Mouse (Mus musculus) kidney, postnatal 4 days (tissue): ENCODE measurements around the gene Fam214a.

Experiments used
- DNase-seq, 2 experiments: peaks; one replicate each; pipeline ENCODE4 v3.0.0; 2021; ENCODE audit warnings: mixed read lengths in 2 of 2

Fam214a gene

DNA sequence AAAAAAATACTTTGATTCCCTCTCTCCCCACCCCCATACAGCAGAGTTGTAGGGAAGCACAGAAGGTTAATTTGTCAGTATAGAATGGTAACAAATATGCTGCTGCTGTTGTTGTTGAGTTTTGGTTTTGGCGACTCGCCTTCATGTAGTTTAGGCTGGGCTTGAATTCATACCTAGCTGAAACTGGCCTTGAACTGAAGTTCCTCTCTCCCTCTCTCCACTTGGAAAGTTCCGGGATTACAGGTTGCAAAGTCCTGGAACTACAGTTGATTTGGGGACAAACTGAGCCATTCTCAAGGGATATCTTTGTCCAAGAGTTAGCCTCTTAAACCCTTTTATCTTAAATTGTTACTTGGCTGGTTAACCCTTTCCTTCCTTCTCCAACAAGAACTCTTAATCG lies 83.3 kb downstream of the Fam214a start:
- no peak for DNase-seq

DNA sequence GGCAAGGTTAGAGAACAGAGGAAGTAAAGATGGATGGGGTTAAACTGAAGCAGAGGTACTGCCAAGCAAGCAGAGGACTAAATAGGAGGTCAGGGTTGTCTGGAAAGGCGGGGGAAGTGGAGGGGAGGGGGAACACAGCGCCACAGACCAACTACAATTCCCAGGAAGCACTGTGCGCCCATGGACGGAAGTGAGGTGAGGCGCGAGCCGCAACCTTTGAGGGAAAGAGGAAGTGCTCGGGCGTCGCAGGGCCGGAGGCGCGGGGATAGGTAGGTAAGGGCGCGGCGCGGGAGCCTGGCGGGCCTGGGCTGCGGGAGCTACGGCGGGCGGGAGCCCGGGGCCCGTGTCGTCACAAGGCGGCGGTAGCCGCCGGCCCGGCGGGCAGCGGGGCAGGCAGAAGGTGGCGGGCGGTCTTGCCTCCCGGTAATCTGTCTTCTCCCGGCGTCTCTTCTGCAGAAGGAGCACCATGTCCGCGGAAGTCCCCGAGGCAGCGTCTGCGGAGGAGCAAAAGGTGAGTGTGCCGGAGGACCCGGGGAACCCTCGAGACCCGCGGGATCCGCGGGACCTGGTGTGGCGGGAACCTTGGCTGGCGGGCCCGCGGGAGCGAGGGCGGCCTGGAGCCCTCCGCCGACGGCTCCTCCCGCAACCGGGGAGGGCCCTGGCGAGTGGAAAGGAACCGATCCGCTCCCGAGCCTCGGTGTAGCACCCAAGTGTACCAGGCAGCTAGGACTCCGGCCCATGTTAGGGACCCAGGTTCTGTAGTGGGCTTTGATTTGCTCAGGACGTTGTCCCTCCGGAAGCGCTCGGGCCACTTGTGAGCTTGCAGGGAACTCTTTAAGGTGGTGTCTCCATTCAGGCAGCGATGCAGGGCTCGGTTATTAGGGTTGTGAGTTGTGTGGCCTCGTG lies 85.0 kb downstream of the Fam214a start, which contains the start of gene Arpp19:
Gene Arpp19, plus strand, starts transcription at position 164 of the 906 bp plus-strand sequence.
- peak; percentile 85 to 91 for DNase-seq

DNA sequence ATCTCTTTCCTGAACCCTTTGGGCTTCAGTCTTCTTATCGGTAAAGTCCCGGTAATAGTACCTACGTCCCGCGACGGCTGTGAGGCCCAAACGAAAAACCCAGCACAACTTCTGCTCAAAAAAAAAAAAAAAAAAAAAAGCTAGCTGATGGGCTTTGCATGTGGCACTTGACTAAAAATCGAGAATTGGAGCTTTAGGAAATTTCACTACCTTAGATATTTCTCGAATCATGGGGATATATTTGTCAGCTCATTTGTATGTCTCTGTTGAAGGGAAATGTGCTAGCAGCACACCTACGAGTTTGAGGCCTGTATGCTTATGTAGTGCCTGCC lies 85.6 kb downstream of the Fam214a start:
- DNase-seq = no peak

DNA sequence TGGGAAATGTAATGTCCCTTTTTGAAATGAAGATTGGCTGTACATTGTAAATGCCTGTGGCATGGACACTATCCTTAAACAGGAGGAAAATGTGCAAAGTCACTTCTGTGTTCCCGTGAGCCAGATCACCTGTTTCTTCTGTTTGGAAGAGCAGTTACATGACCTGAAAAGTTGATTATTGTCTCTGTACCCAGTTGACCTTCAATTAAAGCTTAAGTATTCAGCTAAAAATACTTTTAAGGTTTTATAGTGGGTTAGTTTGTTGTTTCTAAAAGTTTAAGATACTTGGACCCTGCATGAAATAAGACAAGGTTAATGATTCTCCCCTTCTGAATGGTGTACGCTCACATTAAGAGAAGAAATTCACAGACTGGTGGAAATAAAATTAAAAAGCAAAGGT lies 87.9 kb downstream of the Fam214a start:
- DNase-seq = no peak

DNA sequence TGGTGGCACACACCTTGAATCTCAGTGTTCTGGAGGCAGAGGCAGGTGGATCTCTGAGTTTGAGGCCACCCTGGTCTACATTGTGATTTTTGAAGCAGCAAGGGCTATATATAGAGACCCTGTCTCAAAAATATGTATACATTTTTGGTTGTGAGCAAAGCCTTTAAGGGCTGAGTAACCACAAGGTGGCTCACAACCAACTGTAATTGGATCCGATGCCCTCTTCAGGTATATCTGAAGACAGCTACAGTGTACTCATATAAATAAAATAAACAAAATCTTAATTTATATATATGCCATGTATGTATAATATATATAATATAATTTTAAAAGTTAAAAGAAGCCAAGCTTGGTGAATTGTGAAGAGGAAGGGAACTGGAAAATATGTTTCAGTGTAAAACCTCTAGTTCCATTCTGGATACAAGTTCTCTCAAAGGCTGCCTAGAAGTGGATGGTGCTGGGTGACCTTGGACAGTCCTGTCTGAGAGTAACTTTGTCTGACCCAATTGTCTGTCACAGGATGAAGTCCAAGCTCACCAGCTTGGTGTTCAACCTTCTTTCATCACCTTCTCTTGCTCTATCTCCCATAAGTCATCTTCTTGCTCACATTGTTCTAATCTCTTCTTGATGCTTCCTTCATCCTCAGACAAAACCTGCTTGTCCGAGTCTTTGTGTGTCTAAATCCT lies 89.3 kb downstream of the Fam214a start:
- no peak for DNase-seq

DNA sequence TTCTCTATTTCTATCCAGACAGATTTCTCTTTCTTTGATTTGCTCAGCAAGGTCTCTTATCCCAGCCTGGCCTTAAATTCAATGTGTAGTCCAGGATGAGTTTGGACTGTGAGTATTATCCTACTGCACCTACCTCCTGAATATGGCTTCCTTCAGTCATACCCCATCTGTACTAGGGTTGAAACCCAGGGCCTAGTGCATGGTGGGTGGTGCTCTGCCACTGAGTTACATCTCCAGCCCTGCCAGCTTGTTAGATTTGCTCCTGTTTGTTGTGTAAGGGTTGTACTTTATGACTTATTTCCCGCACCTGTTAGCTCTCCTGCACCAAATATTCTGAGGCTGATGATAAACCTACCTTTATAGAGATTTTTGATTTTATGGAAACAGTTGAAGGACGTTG lies 90.5 kb downstream of the Fam214a start:
- DNase-seq = no peak

DNA sequence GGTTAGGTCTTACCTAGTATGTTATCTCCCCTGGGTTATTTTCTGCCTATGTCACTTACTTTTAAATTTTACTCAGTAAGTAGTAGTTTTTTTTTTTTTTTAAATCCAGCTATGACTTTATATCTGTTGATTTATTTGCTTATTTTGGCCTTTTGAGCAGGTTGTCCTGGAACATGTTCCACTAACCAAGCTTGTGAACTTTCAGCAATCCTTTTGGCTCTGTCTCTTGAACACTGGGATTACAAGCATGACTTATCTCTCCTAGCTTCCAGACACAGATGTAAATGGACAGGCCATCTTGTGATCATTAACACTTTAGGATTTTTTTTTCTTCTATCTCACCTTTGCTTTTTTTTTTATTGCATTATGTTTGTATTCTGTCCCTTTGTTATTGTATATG lies 94.4 kb downstream of the Fam214a start:
- DNase-seq = no peak

DNA sequence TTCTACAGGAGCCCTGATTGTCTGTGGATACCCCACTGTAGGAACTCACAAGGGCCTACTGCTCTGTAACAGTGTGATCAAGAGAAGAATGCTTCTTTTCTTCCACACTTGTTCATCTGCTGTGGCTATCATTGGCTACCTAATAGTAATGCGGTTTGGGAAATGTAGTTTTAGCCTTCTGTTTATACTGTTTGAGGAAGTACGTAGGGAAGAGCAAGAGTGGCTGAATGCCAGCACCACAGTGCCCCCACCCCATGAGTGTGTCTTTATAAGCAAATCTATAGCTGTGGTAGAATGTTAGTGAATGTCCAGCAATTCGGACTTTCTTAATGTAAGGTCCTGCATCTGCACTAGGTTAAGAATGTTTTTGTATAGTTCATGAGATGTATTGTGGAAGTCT lies 96.4 kb downstream of the Fam214a start:
- no peak for DNase-seq

DNA sequence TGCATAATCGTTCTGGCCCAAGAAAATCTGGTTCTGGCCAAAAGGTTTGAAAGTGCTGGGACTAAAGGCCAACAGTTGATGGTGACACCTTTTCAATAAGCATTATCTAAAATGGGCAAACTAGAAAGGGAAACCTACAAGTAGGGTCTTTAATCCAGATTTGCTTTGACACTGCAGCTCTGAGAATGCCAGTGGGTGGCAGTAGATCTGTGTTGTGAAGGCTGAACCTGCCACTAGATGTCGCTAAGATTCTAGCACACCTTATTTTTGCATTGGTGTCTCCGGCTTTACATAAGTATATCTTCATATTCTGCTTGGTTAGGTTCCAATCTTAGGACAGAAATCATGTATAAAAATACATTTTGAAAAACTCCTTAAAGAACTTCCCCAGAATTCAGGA lies 97.3 kb downstream of the Fam214a start:
- DNase-seq = peak; percentile 67 to 74

DNA sequence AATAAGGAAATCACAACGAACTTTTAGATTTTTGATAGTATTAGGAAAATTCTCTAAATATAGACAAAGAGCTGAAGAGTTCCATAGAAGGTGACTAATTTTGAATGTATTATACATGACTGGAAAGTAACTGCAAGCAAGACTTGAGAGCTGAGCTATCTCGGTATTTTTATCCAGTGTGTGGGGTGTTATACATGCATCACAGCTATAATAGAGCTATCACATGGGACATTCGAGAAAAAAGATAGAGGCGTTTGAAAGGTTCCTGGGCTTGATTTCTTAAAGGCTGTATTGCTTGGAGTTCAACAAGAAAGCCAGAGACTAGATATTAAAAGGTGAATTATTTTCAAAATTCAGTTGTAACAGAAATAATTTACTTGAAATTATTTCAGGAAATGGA lies 99.2 kb downstream of the Fam214a start:
- DNase-seq = no peak

DNA sequence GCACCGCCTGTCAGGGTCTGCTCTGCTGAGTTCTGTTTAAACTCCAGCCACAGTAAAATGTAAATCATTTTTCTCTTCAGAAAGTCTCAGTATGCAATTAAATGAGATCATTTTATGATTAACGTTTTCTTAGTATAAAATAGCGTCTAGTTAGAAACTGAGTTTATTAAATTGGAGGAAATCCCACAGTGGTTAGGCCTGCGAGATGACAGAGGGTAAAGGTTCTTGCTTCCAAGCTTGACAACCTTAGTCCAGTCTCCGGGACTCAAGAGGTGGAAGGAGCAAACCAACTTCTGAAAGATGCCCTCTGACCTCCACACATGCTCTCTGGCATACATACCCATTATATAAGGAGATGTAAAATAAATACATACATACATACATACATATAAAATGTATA lies 102.4 kb downstream of the Fam214a start:
- no peak for DNase-seq

DNA sequence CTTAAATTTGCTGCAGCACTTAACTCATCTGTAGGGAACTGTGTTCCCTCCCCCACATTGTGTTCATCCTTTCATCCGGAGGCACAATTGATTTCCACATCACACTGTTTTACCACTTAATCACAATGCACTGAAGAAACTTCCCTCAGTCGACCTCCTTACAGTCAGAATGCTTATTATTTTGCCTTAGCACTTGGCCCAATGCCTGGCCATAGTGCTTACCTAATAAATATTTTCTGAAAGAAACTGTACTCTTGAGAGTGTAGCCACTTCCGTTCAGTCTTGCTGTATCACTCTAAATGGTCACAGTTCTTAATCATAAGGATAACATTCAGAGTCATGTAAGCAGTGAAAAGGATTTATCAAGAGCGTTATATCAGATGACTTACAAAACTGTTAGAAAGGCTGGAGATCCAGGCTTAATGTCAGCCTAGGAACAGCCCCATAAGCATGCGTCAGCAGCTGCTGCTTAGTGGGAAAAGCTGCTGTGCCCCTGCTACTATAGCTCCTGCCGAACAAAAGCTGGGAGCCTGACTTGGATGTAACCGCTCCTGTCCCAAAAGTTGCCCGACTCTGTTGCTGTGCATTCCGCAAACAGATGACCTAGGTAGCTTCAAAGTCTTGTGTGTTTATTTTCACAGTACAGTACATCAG lies 112.1 kb downstream of the Fam214a start:
- peak; percentile 10 to 30 for DNase-seq

DNA sequence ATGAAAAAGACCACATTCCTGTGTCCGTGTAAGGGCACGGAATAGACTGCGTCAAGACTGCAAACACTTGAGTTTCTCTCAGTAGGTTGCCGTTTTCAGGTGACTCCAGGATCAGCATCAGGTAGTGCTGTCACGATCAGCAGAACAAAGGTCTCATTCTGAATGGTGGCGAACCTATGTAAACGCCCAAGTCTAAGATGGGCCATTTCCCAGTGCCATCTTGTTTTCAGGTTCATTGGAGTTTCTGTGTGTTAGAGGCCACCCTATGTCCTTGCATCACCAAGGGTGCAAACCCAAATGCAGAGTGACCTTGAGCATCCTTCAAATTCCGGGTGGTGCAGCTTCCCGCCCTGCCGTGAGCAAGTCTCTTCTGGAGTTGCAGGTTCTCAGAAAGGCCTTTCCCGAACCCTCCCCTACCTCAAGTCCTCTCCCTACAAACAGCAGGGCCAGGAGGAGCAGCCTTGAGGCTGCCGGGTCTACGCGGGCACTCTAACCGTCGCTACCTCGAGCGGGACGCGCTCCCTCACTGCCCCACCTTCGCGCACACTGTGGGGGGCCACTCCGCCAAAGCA lies 117.9 kb downstream of the Fam214a start, which contains the start of gene Myo5a:
Gene Myo5a, plus strand, starts transcription at position 559 of the 572 bp plus-strand sequence.
- DNase-seq = no peak

DNA sequence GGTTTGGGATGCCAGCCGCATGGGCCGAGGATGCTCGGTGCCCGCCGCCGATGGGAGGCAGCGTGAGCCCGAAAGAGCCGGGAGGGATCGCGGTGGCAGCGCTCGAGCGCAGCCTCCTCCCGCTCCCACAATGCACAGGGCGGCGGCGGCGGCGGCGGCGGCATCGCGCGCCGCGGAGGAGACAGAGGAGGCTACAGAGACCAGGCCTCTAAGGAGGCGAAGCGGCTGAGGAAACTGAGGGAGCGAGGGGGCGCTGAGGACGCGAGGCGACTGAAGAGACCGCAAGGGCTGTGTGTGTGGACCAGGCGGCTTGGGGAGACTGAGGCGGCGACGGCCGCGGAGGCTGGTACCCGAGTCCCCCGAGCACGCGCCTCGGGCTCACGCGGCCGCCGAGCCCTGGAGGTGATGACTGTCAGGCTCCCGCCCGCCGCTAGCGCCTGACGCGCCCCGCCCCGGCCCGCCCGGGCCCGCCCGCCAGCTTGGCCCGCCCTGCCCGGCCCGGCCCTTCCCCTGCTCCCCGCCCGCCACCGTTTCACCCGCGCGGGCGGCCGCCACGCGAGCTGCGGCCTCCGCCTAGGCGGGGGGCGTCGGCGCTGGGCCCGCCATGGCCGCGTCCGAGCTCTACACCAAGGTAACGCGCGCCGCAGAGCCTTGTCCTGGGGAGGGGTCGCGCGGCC lies 118.5 kb downstream of the Fam214a start:
- peak; percentile 79 to 86 for DNase-seq

DNA sequence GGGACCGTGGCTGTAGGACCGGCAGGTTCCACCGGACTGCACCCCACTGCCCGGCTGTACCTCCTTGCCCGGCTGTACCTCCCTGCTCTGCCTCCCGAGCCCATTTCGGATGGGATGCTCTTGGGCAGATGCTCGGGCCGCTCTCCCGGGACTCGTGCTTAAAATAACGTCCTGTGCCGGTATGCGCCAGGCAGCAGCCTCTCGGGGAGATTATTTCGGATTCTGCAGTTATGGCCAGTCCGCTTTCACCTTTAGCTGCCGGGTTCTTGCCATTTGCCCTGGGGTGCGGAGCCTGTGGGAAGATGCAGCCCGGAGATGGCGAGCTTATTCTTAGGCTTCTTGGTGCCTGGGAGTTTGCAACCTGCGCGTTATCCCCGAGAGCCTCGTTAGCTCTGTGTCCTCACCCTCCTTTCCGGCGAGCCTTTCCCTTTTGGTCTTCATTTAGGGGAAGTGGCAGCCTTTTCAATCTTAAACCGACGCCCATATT lies 119.1 kb downstream of the Fam214a start:
- no peak for DNase-seq

DNA sequence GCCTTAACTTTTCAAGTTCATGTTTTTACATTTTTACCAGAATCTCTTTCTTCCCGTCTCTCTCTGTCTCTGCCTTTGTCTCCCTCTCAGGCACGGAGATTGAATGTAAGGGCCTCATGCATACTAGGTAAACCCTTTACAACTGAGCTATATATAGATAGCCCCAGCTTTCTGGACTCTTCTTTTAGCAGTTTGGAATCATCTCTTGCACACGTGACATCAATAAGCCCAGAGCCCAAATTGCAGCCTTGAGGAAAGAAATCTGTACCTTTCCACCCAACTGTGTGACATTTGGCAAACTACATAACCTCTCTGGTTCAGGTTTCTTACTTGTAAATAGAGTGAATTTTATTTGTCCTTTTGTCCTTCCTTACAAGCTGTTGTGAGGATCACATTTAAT lies 119.7 kb downstream of the Fam214a start:
- no peak for DNase-seq

DNA sequence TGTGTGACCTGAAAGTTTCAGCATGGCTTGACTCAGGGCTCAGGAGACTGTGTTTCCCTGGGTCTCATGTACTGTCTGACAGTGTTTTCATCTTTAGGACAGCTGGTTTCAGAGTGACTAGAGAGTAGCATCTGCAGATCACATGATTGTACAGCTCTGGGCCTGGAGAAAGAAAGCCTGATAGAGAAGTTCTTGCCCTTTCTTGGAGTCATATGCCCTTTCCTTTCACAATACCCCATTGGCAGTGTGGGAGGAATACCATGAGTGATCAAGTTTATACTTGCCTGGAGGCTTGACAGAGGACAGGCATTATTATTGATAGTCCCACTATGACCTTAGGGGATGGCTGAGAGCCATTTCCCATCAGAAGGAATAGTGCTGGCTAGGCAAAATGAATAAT lies 124.5 kb downstream of the Fam214a start:
- DNase-seq = no peak
